Mouse (Mus musculus): ENCODE results near the gene Srp72.

DNA sequence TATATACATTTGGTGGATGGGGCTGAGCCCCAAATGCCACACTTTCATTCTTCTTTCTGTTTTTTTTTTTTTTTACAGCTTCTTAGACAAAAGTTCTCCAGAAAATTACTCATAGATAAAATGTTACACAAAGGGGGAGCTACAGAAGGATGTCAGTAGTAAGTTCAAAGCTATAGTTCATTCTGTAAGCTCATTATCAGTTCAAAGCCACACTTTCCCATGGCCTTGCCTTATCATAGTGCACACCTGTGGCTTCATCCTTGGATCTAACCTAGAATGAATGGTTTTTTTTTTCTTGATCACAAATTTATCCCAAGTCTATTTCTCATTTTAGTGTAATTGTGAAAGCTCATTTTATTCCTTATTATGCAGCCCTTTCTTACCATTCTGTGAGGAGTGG, 64.9 kb downstream of the Srp72 start:
- TF ChIP-seq CTCF (IDR thresholded peaks at IDR 0.05; ENCODE audit: extremely low read depth, insufficient read length, insufficient replicate concordance, low read depth, low read length): no peak
- no peak for TF ChIP-seq POLR2A (IDR thresholded peaks at IDR 0.05; ENCODE audit: low read depth, low read length)
